Mouse (Mus musculus): ENCODE results near the gene Lrmda.

Gene Lrmda

DNA sequence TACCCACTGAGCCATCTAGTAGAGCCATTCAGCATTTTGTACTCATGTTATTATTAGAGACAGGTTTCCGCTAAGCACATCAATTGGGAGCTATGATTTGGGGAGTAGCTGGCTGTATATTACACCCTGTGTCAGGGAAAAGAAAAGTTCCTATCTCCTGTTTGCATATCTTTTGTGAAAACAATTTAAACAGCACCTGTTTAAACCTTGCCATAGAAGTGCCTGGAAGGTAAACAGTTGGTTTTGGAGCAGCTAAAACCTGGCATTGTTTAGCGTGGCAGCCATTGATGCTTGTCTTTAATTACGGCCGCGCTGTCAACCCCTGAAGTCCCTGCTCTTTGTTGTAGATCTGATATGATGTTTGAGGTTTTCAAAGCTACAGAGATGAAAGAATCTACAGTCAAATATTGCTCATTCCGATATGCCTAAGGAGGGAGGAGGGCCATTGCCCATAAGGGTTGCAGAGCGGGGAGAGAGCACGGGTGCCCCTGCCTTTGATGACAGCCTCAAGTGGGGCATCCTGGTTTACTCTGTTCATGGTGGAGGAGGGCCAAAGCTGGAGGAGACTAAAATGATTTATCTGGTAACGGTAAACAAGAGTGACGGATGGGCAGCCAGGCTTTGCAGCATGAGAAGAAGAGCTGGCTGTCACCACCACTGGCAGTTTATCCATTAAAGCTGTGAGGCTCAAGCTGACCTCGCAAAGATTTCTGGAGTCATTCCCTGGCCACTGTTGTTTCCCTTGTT lies 306.9 kb downstream of the Lrmda start:
- DNase-seq (ENCODE audit: low spot score): no peak

DNA sequence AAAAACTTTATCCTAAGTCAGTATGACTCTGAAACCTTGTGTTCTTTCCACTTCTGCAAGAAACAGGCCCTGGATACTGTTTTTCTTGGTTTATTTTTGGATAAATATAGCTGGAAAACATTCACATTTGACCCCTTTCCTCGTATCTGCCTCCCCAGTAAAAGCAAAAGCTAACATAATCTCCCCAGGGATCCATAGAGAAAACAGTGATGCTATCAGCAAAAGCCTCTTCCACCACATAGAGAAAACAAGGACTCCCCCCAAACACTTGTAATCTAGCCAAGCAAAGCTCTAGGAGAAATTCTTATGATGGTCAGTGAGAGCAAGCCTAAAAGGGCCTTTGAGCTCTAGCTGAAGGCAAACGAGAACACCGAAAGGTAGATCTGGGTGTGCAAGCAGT lies 309.7 kb downstream of the Lrmda start:
- peak; percentile 4 for DNase-seq (ENCODE audit: low spot score)

DNA sequence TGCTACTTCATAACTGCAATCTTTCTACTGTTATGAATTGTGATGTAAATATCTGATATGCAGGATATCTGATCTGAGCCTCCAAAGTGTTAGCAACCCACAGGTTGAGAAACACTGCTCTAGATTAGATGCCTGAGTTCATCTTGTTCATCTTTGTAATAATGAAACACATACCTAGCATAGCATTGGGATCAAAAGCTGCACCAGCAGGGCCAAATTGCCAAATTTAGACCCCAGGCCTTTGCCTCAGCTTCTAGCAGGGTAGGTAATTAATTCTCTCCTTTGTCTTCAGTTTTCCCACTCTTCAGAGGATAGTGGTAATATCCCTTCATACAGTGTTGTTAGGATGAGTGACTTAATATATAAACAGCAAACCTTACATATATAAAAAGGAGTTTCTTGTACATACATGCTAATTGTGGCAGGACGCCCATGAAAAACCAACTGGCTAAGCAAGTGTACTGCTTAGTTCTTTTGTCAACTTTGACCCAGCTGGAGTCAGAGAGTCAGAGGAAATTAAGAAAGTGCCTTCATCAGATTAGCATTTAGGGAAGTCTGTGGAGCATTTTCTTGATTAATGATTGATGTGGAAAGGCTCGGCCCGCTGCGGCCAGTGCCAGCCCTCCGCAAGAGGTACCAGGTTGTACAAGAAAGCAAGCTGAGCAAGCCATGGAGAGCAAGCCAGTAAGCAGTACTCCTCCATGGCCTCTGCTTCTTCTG lies 315.7 kb downstream of the Lrmda start:
- no peak for DNase-seq (ENCODE audit: low spot score)

DNA sequence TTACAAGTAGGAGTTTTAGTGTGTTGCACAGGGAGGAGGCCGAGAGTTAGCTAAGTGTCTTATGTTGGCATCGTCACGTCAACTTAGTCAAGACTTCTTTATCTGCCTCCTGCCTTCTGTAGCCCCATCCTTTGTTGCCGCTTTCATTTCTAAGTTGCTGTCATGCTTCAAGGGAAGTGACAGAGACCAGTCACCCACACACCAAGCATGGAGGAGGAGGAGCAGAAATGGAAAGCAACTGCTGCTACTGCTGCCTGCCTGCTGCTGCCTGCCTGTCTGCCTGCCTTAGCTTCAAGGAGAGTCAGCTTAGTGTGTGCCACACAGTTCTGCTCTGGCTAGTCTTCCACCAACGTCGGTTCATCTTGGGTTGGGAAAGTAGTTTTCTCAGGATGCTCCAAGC lies 319.7 kb downstream of the Lrmda start:
- DNase-seq (ENCODE audit: low spot score): peak; percentile 3

DNA sequence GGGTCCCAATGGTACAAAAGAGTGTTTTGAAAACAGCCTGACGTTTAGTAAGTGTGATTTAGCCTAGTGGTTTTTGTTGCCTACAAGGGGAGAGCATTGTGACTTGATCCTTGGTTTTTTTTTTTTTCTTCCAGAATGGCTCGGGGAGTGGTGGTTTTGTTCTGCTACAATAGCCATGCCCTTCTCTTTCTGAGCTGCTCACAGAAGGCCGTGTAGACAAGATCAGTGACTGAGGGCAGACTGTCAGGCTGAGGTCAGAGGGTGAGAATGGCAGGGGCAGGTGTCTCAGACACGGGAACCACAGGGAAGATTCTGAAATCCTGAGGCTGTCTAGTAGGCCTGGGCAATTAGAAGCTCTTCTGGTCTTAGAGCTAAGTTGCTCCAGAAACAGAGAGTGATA lies 323.8 kb downstream of the Lrmda start:
- no peak for DNase-seq (ENCODE audit: low spot score)

DNA sequence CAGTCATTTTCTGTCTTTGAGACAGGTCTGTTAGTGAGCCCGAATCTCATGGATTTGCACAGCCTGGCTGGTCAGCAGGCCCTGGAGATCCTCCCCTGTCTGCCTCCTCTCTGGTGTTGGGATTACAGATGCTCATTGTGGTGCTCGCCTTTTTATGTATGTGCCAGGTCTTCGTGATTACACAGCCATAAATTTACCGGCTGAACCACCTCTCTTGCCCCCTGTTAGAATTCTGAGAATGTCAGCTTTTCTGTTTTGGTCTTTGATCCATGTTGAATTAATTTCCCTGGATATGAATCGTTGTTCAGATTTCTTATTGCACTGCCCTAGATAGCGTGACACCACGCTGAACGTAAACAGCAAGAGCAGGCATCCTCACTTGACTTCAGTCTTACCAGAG lies 325.7 kb downstream of the Lrmda start:
- DNase-seq (ENCODE audit: low spot score): no peak

DNA sequence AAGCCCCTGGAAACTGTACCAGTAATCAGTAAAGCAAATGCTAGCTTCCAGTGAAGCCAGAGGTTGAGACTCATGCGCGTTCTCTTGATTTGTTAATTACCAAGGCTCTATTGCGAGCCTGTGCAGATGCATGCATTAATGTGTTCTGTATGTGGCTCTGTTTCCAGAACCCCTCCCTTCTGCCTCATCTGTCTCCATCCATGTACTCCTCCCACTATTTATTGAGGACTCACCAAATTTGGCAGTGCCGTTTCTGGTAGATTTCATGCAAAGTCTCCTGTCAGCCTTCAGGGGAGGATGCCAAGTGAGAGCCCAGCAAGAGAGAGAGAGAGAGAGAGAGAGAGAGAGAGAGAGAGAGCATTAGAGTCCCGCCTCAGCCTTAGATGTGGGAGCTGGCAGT lies 334.1 kb downstream of the Lrmda start:
- DNase-seq (ENCODE audit: low spot score): no peak

DNA sequence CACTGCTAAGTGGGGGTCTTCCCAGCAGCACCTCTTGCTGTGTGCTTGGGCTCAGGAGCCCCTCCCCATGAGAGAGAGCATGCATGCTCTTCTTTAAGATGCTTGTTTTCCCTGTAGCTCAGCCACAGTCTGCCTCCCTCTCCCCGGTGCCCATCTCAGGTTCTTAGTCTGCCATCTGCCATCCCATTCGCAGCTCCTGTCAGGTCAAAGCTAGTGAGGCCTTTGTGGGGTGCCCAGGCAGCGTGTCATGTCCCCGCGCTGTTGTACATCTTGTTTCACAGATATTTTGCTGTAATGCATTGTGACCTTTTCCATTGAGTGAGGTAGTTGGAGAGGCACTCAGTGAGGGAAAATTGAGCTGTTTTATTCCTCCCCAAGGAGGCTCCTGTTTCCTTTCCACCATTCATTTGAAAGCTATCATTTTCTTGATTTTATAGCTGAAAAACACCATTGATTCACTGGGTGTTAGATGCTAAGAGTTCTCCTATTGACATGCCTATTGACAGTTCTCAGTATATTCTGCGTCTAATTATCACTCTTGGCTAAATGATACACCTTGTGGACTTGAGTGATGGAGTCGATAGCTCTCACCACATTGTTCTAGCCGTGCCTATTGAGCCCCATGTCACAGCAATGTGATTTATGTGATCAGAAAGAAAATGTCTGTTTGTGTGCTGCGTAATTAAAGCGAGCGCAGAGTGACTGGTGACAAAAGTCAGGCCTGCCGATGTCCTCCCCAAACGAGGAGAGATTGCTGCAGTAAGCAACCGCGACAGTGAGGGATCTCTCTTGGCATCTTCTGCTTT lies 335.5 kb downstream of the Lrmda start:
- no peak for DNase-seq (ENCODE audit: low spot score)

DNA sequence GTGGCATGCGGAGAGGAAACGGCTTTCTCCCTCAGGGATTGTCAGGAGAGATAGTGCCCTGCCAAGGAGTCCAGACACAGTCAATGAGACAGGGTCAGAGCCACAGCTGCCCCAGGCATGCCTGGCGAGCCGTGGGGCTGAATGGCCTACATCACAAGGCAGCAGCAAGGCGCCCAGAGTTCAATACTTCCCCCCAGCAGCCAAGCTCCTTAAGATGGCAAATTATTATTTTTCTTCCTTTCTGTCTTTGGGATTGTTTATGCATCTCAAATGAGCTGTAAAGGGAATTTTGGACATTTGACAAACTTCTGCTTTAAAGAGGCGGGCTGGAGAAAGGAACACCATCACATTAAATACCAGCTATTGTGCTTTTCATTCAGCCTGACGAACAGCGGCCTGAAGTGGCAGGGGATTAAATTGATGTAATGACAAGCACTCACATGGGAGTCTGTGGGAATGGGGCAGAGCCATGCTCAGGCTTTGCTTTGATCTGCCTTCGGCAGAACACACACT lies 338.5 kb downstream of the Lrmda start:
- no peak for DNase-seq (ENCODE audit: low spot score)

DNA sequence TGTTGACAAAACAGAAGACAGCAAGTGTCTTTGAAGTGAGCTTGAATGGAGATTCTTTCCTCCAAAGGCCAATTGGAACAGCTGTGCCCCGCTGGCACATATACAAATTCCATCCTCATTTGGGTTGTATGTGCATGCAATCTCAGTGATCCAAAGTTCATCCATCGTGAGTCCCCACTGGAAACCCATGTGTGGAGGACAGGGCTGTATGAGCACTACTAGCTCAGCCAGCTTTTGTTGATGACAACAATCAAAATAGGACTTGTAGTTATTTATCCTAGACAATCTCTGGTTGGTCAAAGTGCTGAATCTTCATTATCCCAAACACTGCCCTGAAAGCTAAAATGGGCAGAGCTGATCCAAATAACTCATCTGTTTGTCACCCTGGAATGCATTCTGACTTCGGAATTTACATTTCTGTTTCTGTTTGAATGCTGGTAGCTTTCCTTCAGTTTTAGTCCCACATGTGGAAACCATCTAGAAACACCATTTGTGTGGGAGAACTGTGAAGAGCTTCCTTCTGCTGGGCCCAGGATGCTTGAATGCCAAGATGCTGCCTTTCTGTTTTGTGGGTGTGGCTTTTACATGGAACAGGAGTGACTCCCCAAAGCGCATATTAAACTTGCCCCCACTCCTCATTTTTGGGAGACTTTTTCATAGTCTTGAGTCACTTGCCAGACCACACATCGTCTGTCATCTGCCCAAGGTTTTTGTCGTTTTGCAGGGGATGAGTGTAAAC lies 344.7 kb downstream of the Lrmda start:
- peak; percentile 4 for DNase-seq (ENCODE audit: low spot score)

DNA sequence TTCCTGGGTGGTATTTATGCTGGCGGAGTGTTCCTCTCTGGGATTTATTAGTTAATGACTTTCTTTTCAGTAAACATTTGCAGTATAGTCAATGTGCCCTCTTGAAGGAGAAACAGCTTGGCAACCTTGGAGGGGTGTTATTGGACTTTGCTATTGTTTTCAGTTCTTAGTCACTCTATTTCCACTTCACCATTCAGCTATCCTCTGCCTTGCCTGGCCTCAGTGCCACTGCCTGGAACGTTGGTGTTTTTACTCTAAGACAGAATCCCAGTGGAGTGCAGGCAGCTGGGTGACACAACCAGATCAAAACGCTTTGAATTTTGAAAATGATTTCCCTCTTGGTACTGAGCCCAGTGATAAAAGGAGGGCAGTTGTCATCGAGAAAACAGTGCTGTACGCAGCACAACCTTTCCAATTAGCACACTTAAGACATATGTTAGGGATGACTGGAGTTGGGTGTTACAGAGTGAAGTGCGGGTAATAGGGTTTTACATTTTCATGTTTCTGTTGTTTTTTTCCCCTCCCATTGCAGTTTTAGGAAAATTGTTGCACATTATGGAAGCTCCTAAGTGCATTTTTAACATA lies 345.4 kb downstream of the Lrmda start:
- no peak for DNase-seq (ENCODE audit: low spot score)

DNA sequence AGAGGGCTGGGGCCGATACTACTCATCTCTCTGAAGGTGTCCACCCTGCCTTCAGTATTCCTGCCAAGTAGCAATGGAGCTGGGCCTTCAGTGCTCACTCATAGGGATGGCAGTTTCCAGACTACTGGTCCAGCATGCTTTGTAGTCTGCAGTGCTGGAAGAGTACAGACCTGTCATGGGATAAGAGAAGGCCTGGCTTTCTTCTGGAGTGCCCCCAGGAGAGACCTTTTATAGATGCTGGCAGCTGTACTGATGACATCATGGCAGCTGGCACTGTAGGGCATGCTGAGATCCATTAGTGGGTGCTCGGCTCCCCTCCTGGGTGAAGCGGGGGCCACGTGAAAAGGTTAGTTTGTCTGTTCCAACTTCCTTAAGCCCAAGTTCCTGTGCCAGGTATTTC lies 348.1 kb downstream of the Lrmda start:
- DNase-seq (ENCODE audit: low spot score): no peak

DNA sequence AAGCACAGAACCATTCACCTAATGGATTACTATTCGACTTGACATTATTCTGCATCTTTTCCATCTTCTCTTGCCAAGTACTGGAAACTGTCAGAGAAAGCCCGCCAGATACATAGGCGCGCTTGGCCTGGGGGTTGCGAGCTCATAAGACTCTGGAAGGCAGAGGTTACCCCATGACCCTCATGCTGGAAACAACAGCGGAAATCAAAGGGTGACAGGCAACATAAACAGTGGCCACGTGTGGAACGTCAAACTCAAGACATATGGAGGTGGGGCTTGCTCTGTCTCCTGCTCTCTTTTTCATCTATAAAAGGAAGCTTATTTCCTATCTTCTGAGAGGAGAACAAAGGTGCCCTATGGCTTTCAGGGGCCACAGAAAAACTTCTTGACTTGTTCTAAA lies 351.6 kb downstream of the Lrmda start:
- DNase-seq (ENCODE audit: low spot score): no peak

DNA sequence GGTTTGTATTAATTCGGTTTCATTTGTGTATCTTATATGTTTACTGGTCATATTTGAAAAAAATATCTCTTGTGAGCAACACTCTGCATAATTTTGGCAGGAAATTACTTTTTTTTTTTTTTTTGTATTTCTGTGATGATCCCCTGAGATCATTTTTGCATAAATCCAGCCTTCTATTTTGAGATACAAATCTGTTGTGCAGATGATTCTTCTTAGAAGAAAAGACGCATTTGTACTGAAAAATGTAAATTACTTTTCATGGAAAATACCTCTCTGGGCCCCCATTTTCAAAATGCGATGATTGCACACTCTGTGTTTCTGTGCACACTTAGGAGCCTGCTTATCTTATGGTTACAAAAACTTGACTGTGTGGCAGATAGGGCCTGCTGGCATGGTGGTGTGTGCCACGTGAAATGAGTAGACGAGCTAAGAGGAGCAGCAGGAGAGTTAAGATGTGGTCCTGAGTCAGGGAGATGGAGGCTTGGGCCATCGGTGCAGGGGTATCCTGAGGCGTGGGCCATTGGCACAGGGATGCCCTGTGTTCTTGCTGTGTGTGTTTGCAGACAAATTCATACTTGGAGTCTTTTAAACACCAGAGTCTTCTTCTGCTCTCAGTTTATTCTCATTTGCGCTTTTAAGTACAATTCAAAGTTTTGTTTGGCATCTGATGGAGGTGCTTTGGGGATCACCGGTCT lies 353.3 kb downstream of the Lrmda start:
- DNase-seq (ENCODE audit: low spot score): no peak

DNA sequence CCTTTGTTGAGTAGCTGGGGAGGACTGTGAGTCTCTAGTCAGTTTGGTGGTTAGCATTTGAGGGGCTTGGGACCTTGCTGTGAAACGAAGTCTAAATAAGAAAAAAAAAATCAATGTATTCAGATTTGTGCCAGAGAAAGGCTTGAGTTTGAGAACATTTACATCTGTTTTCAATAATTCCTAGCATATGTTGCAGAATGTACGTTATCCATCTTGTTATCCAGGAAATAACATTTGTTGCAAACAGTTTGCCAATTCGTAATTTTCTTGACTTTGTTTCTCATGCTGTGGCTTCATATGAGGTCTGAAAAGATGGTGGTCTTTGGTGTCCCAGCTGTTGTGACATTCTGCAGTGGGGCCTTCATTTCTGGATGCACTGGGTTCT lies 353.8 kb downstream of the Lrmda start:
- DNase-seq (ENCODE audit: low spot score): no peak

DNA sequence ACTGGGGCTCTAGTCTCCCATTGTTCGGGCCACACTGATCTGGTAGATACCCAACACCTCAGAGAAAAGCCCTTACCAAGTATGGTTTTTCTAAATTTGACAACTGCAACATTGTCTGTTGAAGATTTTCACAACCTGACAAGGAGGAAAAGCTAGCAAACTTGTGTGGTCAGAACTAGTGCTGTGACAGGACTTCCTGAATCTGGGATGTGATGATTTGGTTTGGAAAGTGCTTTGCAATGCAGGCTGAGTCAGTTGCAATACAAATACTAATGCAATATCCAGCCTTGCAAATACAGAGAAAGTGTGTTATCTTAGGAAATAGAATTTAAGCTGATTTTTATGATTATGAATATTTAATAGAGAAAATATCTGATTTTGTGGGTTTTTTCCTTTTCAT lies 357.6 kb downstream of the Lrmda start:
- no peak for DNase-seq (ENCODE audit: low spot score)

DNA sequence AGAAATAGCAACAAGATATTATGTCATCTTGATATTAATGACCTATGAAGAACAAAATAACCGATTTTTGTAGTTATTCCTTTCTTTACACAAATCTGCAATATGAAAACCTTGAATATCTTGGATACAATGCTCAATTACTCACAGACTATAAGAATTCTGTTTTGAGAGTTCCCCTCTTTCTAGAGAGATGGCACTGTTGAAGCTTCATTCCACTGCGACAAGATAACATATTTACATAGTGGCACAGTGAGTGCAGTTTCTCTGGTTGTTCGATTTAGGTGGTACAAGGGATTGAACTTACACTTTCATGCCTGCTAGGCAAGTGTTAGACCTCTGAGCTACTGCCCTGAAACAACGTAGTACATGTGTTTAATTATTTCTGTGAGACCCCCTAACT lies 362.6 kb downstream of the Lrmda start:
- DNase-seq (ENCODE audit: low spot score): no peak

DNA sequence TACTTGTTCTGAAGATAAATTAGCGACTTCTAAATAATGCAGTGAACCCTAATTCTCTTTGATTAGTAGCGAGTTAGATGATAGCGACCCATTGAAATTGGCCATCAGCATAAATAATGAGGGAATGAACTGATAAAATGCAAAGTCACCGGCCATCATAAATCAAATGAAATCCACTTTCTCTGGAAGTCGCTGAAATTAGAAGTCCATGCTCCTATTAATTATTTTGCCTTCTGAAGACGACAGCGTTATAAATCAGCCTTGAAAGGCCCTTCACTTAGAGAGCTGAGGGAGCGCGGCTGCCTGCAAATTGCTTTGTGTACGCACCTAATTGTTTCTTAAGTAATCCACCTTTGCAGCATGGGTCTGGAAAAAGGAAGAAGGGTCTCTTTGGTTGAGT lies 374.1 kb downstream of the Lrmda start:
- DNase-seq (ENCODE audit: low spot score): no peak

DNA sequence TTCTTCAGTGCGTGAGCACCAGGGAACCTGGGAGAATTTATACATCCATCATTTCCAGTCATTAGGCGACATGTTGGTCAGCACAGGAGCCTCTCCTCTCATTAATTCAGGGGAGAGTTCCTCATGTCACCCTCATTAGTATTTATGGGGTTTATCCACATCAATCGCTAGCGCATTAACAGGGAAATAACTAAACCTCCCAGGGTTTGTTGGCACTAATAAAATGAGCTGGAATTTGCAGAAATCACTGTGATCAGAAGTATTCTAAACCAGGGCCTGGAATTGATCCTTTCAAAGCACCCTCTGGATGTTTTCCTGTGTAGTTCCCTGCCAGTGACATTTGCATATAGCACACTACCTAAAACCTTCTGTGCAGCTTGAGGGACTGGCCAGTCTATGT lies 382.9 kb downstream of the Lrmda start:
- DNase-seq (ENCODE audit: low spot score): no peak

DNA sequence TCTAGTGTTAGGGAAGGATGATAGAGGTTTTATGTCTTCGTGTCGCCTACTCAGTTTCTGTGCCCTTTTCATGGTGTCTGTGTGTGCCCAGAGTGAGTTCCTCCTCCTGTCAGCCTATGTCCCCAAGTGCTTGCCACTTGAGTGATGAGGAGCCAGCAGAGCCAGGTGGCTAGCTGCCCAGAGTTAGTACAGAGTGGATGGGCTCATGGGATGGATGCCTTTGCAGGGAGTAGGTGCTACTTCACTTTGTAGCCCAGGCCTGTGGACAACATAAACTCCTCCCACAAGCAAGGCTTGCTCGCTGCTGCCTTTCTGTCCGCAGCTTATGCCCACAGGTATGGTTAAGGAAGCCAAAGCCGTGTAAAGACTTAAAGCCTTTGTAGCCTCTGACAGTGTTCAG lies 387.1 kb downstream of the Lrmda start:
- peak; percentile 3 for DNase-seq (ENCODE audit: low spot score)

DNA sequence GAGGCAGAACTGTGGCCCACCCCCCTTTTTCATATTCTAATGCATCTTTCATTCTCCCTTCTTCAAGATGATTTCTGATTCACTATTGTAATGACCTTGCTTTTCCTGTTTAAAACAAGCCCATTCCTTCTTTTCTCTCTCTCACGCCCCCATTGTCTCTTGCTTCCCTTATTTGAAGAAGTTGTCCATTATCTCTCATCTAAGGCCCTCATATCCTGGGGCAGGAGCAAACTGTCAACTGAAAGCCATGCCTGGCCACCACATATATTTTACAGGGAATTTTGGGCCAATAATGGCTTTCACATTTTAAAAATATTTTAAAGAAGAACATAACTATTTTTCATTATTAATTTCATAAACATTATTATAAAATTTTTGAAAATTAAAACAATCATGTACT lies 391.3 kb downstream of the Lrmda start:
- no peak for DNase-seq (ENCODE audit: low spot score)
